ENCODE assay signal across 8 mouse cellular contexts in the genomic region with DNA sequence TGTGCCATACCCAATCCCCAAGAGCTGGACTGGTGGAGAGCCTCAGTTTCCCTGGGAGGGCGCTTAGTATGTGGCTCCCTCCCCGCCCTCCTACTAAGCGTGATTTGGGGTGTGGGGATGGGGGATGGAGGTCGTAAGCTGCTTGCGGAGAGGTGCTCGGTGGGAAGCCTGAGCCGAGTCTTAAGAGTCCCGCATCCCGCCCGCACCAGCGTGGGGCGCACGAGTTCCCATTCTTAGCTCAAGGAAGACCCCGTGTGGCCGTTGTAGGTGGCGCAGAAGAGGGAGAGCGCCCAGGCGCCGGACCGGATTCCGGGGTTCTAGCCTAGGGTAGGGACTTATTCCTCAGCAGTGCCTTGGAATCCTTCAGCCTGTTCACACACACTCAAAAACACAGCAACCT. TPM values are rescaled to one million over a fixed set of nuclear protein-coding genes. Genes with fewer than 3 reads are reported as not detected.
DNase-seq lines count a peak whose midpoint lies in the region; ATAC-seq and TF ChIP-seq lines count a peak whose summit lies in the region.

No protein-coding gene starts in this region.

- no peak for TF ChIP-seq EP300 in CH12.LX (IDR thresholded peaks at IDR 0.05; ENCODE audit: low read length)

- under 1% methylated on average over 21 of the region's 21 CpGs for WGBS in intestine, postnatal 0 days
- under 1% methylated on average over 21 of the region's 21 CpGs for WGBS in neural tube, embryonic 14.5 days

- peaks cover 0 to 4% of the 10 kb centered on the region in 2 experiments for H3K36me3 ChIP-seq in CH12.LX (replicated peaks in 1 of 2; ENCODE audit: control insufficient read depth in 1 of 2, insufficient read depth in 1 of 2, low read length in 1 of 2)
- no peaks in the 10 kb centered on the region for H3K36me3 ChIP-seq in intestine, postnatal 0 days (ENCODE audit: control insufficient read depth, insufficient read depth)
- H3K36me3 ChIP-seq in neural tube, embryonic 14.5 days (ENCODE audit: control insufficient read depth, insufficient read depth, low read length) = no peaks in the 10 kb centered on the region

- H3K4me3 ChIP-seq in CH12.LX (replicated peaks in 1 of 3; ENCODE audit: low read depth in 2 of 3, low read length in 2 of 3, poor library complexity in 1 of 3) = peak overlapping the region; percentile 17 to 26 (median 25)
- H3K4me3 ChIP-seq in intestine, postnatal 0 days (ENCODE audit: low read depth, low read length) = peak overlapping the region; percentile 37
- peak overlapping the region; percentile 17; the same call in 1 of the 2 replicates for H3K4me3 ChIP-seq in neural tube, embryonic 14.5 days (ENCODE audit: low read depth, low read length)

- H3K9ac ChIP-seq in CH12.LX (ENCODE audit: insufficient read depth, low read depth) = peak overlapping the region; percentile 37
- H3K9ac ChIP-seq in intestine, postnatal 0 days (ENCODE audit: low read depth, low read length) = no peak overlapping the region
- H3K9ac ChIP-seq in neural tube, embryonic 14.5 days (replicated peaks; ENCODE audit: low read depth, low read length) = peak overlapping the region; percentile 28; the same call in 1 of the 2 replicates

- peak overlapping the region; percentile 99 for H3K4me2 ChIP-seq in CH12.LX (ENCODE audit: insufficient read depth, low read depth, poor library complexity, severe bottlenecking)
- peak overlapping the region; percentile 84 for H3K4me2 ChIP-seq in intestine, postnatal 0 days (replicated peaks; ENCODE audit: low read depth)
- peak overlapping the region; percentile 52 for H3K4me2 ChIP-seq in neural tube, embryonic 14.5 days (ENCODE audit: low read depth, low read length)

- no peak overlapping the region for H3K27ac ChIP-seq in CH12.LX (ENCODE audit: insufficient read depth, low read depth)
- no peak overlapping the region for H3K27ac ChIP-seq in intestine, postnatal 0 days (ENCODE audit: low read depth, low read length)
- no peak overlapping the region; the same call in 1 of the 2 replicates for H3K27ac ChIP-seq in neural tube, embryonic 14.5 days (ENCODE audit: low read depth, low read length)

- dilution Hi-C loops in CH12.LX (cut with MboI; ENCODE audit: extremely low pct_ligation_motif_present, extremely low pct_unique_long_range_greater_than_20kb, low sequenced_read_pairs) = no loop called here

- H3K9me3 ChIP-seq in CH12.LX (replicated peaks; ENCODE audit: low read length) = no peaks in the 10 kb centered on the region
- H3K9me3 ChIP-seq in intestine, postnatal 0 days (ENCODE audit: control insufficient read depth) = no peaks in the 10 kb centered on the region
- no peaks in the 10 kb centered on the region for H3K9me3 ChIP-seq in neural tube, embryonic 14.5 days (ENCODE audit: control insufficient read depth, low read length)

- no peaks in the 10 kb centered on the region for H3K79me2 ChIP-seq in CH12.LX (replicated peaks; ENCODE audit: control insufficient read depth, extremely low read depth, insufficient read depth, poor library complexity, severe bottlenecking)

- H3K4me1 ChIP-seq in CH12.LX (ENCODE audit: control insufficient read depth in 1 of 2, insufficient read depth in 2 of 2) = peaks cover 11 to 47% of the 10 kb centered on the region in 2 experiments
- H3K4me1 ChIP-seq in intestine, postnatal 0 days (replicated peaks; ENCODE audit: control insufficient read depth, insufficient read depth, low read length) = peaks cover 3% of the 10 kb centered on the region; the same call in 1 of the 2 replicates
- H3K4me1 ChIP-seq in neural tube, embryonic 14.5 days (ENCODE audit: control insufficient read depth, insufficient read depth, low read length) = peaks cover 11% of the 10 kb centered on the region

- peak; percentile 57 to 98 for TF ChIP-seq CTCF in CH12.LX (conservative IDR thresholded peaks at IDR 0.05 in 1 of 2, IDR thresholded peaks at IDR 0.05 in 1 of 2; ENCODE audit: low read depth in 2 of 2, low read length in 2 of 2)
- TF ChIP-seq CTCF in intestine, postnatal 0 days (IDR thresholded peaks at IDR 0.05; ENCODE audit: low read depth) = peak; percentile 86

- ATAC-seq in intestine, postnatal 0 days = peak; percentile 46
- peak; percentile 50 for ATAC-seq in neural tube, embryonic 14.5 days (ENCODE audit: low read depth)

- in situ Hi-C loops in CH12.LX (cut with MboI; ENCODE audit: low pct_ligation_motif_present, low pct_unique_long_range_greater_than_20kb, low sequenced_read_pairs) = no loop called here

- DNase-seq in 3134 (ENCODE audit: extremely low read depth, insufficient read length, low spot score) (peak; percentile 61), CH12.LX (ENCODE audit: extremely low read depth) (peak; percentile 81)
- DNase-seq in cerebellum, postnatal 25 days = peak; percentile 52 to 72
- DNase-seq in gastrocnemius, postnatal 10 days = peak; percentile 76
- DNase-seq in lung, adult 18-20 months = peak; percentile 49 to 64
- DNase-seq in urinary bladder, postnatal 4 days (ENCODE audit: low spot score in 2 of 2) = peak; percentile 56 to 77

- TF ChIP-seq RAD21 in CH12.LX (IDR thresholded peaks at IDR 0.05; ENCODE audit: low read depth, low read length) = peak; percentile 61

- peaks cover 37% of the 10 kb centered on the region for H3K27me3 ChIP-seq in CH12.LX (replicated peaks)
- H3K27me3 ChIP-seq in intestine, postnatal 0 days (replicated peaks; ENCODE audit: control insufficient read depth, insufficient read depth, low read length) = peaks cover 45% of the 10 kb centered on the region
- no peaks in the 10 kb centered on the region for H3K27me3 ChIP-seq in neural tube, embryonic 14.5 days (ENCODE audit: control insufficient read depth, insufficient read depth, low read length)

- TF ChIP-seq POLR2A in CH12.LX (IDR thresholded peaks at IDR 0.05; ENCODE audit: low read depth, low read length) = no peak; the same call in 1 of the 2 replicates

TF ChIP-seq in CH12.LX, 34 proteins besides CTCF, POLR2A, EP300 and RAD21:
- TF ChIP-seq PAX5 (IDR thresholded peaks at IDR 0.05; ENCODE audit: low read length) = no peak
- no peak for TF ChIP-seq ZMIZ1 (IDR thresholded peaks at IDR 0.05; ENCODE audit: low read depth, low read length)
- TF ChIP-seq IRF4 (IDR thresholded peaks at IDR 0.05; ENCODE audit: low read depth, low read length) = peak; percentile 44; the same call in 1 of the 2 replicates
- no peak for TF ChIP-seq KAT2A (IDR thresholded peaks at IDR 0.05; ENCODE audit: insufficient replicate concordance, low read length)
- peak; percentile 57; the same call in 1 of the 2 replicates for TF ChIP-seq NELFE (IDR thresholded peaks at IDR 0.05; ENCODE audit: low read depth, low read length)
- peak; percentile 37; the same call in 1 of the 2 replicates for TF ChIP-seq NRF1 (IDR thresholded peaks at IDR 0.05; ENCODE audit: low read depth, low read length)
- no peak for TF ChIP-seq MAFK (IDR thresholded peaks at IDR 0.05; ENCODE audit: insufficient replicate concordance, low read length)
- TF ChIP-seq JUN (IDR thresholded peaks at IDR 0.05; ENCODE audit: insufficient read depth, low read depth, low read length) = no peak
- TF ChIP-seq MAX (IDR thresholded peaks at IDR 0.05; ENCODE audit: low read length) = peak; percentile 81; the same call in 1 of the 2 replicates
- no peak; the same call in 1 of the 2 replicates for TF ChIP-seq MXI1 (IDR thresholded peaks at IDR 0.05; ENCODE audit: low read depth, low read length)
- peak; percentile 39; the same call in 1 of the 2 replicates for TF ChIP-seq ELF1 (IDR thresholded peaks at IDR 0.05; ENCODE audit: low read depth, low read length)
- TF ChIP-seq ZC3H11A (IDR thresholded peaks at IDR 0.05; ENCODE audit: low read depth, low read length) = peak; percentile 29; the same call in 1 of the 2 replicates
- TF ChIP-seq MAZ (IDR thresholded peaks at IDR 0.05; ENCODE audit: low read depth, low read length) = 0 out of 2 replicates have a peak, but pooled peaks have one; percentile 59
- no peak for TF ChIP-seq RCOR1 (conservative IDR thresholded peaks at IDR 0.05; ENCODE audit: low read depth, low read length)
- TF ChIP-seq SIN3A (IDR thresholded peaks at IDR 0.05; ENCODE audit: low read length) = peak; percentile 62; the same call in 1 of the 2 replicates
- TF ChIP-seq CHD2 (IDR thresholded peaks at IDR 0.05; ENCODE audit: low read length) = peak; percentile 13; the same call in 1 of the 2 replicates
- no peak for TF ChIP-seq POLR2AphosphoS2 (IDR thresholded peaks at IDR 0.05; ENCODE audit: low read depth, low read length)
- 0 out of 2 replicates have a peak, but pooled peaks have one; percentile 66 for TF ChIP-seq MYC (IDR thresholded peaks at IDR 0.05; ENCODE audit: low read depth, low read length)
- TF ChIP-seq TCF12 (IDR thresholded peaks at IDR 0.05; ENCODE audit: low read depth, low read length) = 0 out of 2 replicates have a peak, but pooled peaks have one; percentile 31
- peak; percentile 65 for TF ChIP-seq SMC3 (IDR thresholded peaks at IDR 0.05; ENCODE audit: low read depth, low read length)
- TF ChIP-seq BHLHE40 (IDR thresholded peaks at IDR 0.05; ENCODE audit: low read depth, low read length) = peak; percentile 67
- TF ChIP-seq MEF2A (IDR thresholded peaks at IDR 0.05; ENCODE audit: borderline replicate concordance, low read depth, low read length) = peak; percentile 49; the same call in 1 of the 2 replicates

RNA-seq across cellular contexts. Expression of gene Smug1, which starts 16.2 kb away (rescaled TPM):
- 7.3 and 7.8 TPM in 2 replicates for total RNA-seq in CH12.LX (2012; rRNA removed)
- 9.5 and 9.8 TPM in 2 replicates for total RNA-seq in CH12.LX (2014; rRNA removed)
- polyA plus RNA-seq in CH12.LX (2012; ENCODE audit: insufficient read length, low read depth) = 6.1 and 7.3 TPM in 2 replicates
- total RNA-seq in gastrocnemius, postnatal 10 days (2021) = 10 to 100 TPM; 10.5 to 12.2 TPM
- 8.6 and 9.2 TPM in 2 replicates for polyA plus RNA-seq in intestine, postnatal 0 days (2015; fragmentation: Nextera tagmentation; extraction: Ambion mirVana)
- polyA plus RNA-seq in neural tube, embryonic 14.5 days (2014; fragmentation: Nextera tagmentation; extraction: Ambion mirVana) = 19.2 and 28.0 TPM in 2 replicates

RNA-seq across cellular contexts. Expression of gene Cbx5, which starts 56.5 kb away (rescaled TPM):
- total RNA-seq in CH12.LX (2012; rRNA removed) (94.9 and 99.6 TPM in 2 replicates), CH12.LX (2014; rRNA removed) (152 and 171 TPM in 2 replicates)
- polyA plus RNA-seq in CH12.LX (2012; ENCODE audit: insufficient read length, low read depth) = 128 and 151 TPM in 2 replicates
- total RNA-seq in gastrocnemius, postnatal 10 days (2021) = 10 to 100 TPM; 49.9 to 61.2 TPM
- polyA plus RNA-seq in intestine, postnatal 0 days (2015; fragmentation: Nextera tagmentation; extraction: Ambion mirVana) = 24.0 TPM in 2 replicates
- 132 and 143 TPM in 2 replicates for polyA plus RNA-seq in neural tube, embryonic 14.5 days (2014; fragmentation: Nextera tagmentation; extraction: Ambion mirVana)

RNA-seq across cellular contexts. Expression of gene Hnrnpa1, which starts 57.1 kb away (rescaled TPM):
- total RNA-seq in CH12.LX (2012; rRNA removed) = 635 and 691 TPM in 2 replicates
- total RNA-seq in CH12.LX (2014; rRNA removed) = 757 and 802 TPM in 2 replicates
- 1,746 and 1,799 TPM in 2 replicates for polyA plus RNA-seq in CH12.LX (2012; ENCODE audit: insufficient read length, low read depth)
- total RNA-seq in gastrocnemius, postnatal 10 days (2021) = 100 to 1,000 TPM; 177 to 187 TPM
- polyA plus RNA-seq in intestine, postnatal 0 days (2015; fragmentation: Nextera tagmentation; extraction: Ambion mirVana) = 219 and 224 TPM in 2 replicates
- 635 and 713 TPM in 2 replicates for polyA plus RNA-seq in neural tube, embryonic 14.5 days (2014; fragmentation: Nextera tagmentation; extraction: Ambion mirVana)
